Mouse (Mus musculus) ES-Bruce4 (cell line): Measurements from ENCODE around the gene Pycr2. TPM values are rescaled to one million over a fixed set of nuclear protein-coding genes. Genes with fewer than 3 reads are reported as not detected.

ENCODE experiments used
- H3K27ac ChIP-seq: 2 replicates; pipeline ENCODE4 v1.5.1; 2012; ENCODE audit warnings: low read length, inconsistent platforms; ENCODE audit not compliant: insufficient read depth
- H3K27me3 ChIP-seq: 2 replicates; pipeline ENCODE4 v1.6.1; 2012; ENCODE audit warnings: mild to moderate bottlenecking, low read length, inconsistent platforms; ENCODE audit not compliant: control insufficient read depth, poor library complexity, insufficient read depth, severe bottlenecking
- H3K36me3 ChIP-seq: 2 replicates; pipeline ENCODE4 v1.6.1; 2012; ENCODE audit warnings: inconsistent platforms, mild to moderate bottlenecking, low read length, moderate library complexity; ENCODE audit not compliant: control insufficient read depth, poor library complexity, insufficient read depth, severe bottlenecking
- H3K4me1 ChIP-seq: one replicate; pipeline ENCODE4 v1.8.1; 2011; ENCODE audit warnings: low read length; ENCODE audit not compliant: control insufficient read depth, insufficient read depth
- H3K4me3 ChIP-seq: 2 replicates; pipeline ENCODE4 v1.5.1; 2011; ENCODE audit warnings: low read depth, mild to moderate bottlenecking, low read length
- H3K9ac ChIP-seq: 2 replicates; pipeline ENCODE4 v1.6.1; 2012; ENCODE audit warnings: low read depth, mild to moderate bottlenecking, inconsistent platforms; ENCODE audit not compliant: poor library complexity, severe bottlenecking
- H3K9me3 ChIP-seq: replicated peaks from 2 replicates; pipeline ENCODE4 v1.6.1; 2012; ENCODE audit warnings: mild to moderate bottlenecking, low read length, inconsistent platforms; ENCODE audit not compliant: control insufficient read depth, poor library complexity, insufficient read depth, severe bottlenecking
- CTCF ChIP-seq: IDR thresholded peaks from one replicate; pipeline ENCODE4 v1.8.1; 2011; ENCODE audit warnings: low read depth, low read length
- EP300 ChIP-seq: IDR thresholded peaks from 2 replicates; pipeline ENCODE4 v1.6.1; 2011; ENCODE audit warnings: low read depth, low read length; ENCODE audit not compliant: insufficient read depth
- POLR2A ChIP-seq: IDR thresholded peaks from one replicate; pipeline ENCODE4 v1.8.1; 2011; ENCODE audit warnings: low read length; ENCODE audit not compliant: insufficient read depth
- polyA plus RNA-seq: library from polyadenylated mRNA; stranded (reverse); fragments of >200 nt; gene quantifications from 2 replicates; pipeline ENCODE4 v1.2.4, GENCODE M21; 2011; ENCODE audit warnings: low read depth; ENCODE audit not compliant: missing spikeins, insufficient read depth, insufficient read length

Gene Pycr2
- polyA plus RNA-seq = 97.4 and 109 TPM in 2 replicates

- H3K4me3 ChIP-seq = peak within 1 kb of the TSS; percentile 96
- peaks cover 4% of the 10 kb centered on the region for H3K4me1 ChIP-seq
- peak within 1 kb of the TSS; percentile 85 for H3K9ac ChIP-seq
- TF ChIP-seq EP300 = no peak
- TF ChIP-seq POLR2A = peak; percentile 28
- no peaks in the 10 kb centered on the region for H3K9me3 ChIP-seq
- H3K27ac ChIP-seq = peak within 1 kb of the TSS; percentile 89
- peaks cover 22% of the 10 kb centered on the region for H3K36me3 ChIP-seq
- H3K27me3 ChIP-seq = no peaks in the 10 kb centered on the region
These were observed at the start of gene Pycr2 for GRCm38 (mm10) chr1:180904039-180904814. Gene Pycr2, plus strand, starts transcription at chr1:180904293.

- Histone ChIP-seq H3K9me3 (no peaks in the 10 kb centered on the region), H3K36me3 (peaks cover 80% of the 10 kb centered on the region)
These were observed 45.3 kb upstream of the Pycr2 start for GRCm38 (mm10) chr1:180858763-180859162.

GRCm38 (mm10) chr1:180860030-180860429 is 44.1 kb upstream of the Pycr2 start:
- H3K9ac ChIP-seq = no peak overlapping the region
- no peaks in the 10 kb centered on the region for H3K4me1 ChIP-seq
- TF ChIP-seq EP300 (no peak), CTCF (no peak)
- H3K4me3 ChIP-seq = no peak overlapping the region
- H3K27ac ChIP-seq = no peak overlapping the region
- H3K9me3 ChIP-seq = no peaks in the 10 kb centered on the region
- peaks cover 83% of the 10 kb centered on the region for H3K36me3 ChIP-seq
- H3K27me3 ChIP-seq = no peaks in the 10 kb centered on the region

More at GRCm38 (mm10) chr1:180858763-180859162, 45.3 kb upstream of the Pycr2 start:
- no peak overlapping the region for H3K4me3 ChIP-seq
- H3K4me1 ChIP-seq = no peaks in the 10 kb centered on the region
- no peak for TF ChIP-seq EP300
- no peak for TF ChIP-seq POLR2A
- no peak for TF ChIP-seq CTCF
- no peak overlapping the region for H3K27ac ChIP-seq
- no peak overlapping the region for H3K9ac ChIP-seq
- no peaks in the 10 kb centered on the region for H3K27me3 ChIP-seq

- TF ChIP-seq CTCF = peak; percentile 44
- TF ChIP-seq POLR2A = no peak
- H3K9me3 ChIP-seq = no peaks in the 10 kb centered on the region
- no peaks in the 10 kb centered on the region for H3K4me1 ChIP-seq
- H3K9ac ChIP-seq = no peak overlapping the region
- H3K27ac ChIP-seq = no peak overlapping the region
- peaks cover 71% of the 10 kb centered on the region for H3K36me3 ChIP-seq
- no peaks in the 10 kb centered on the region for H3K27me3 ChIP-seq
- no peak overlapping the region for H3K4me3 ChIP-seq
These were observed 40.5 kb upstream of the Pycr2 start for GRCm38 (mm10) chr1:180863606-180864005.

GRCm38 (mm10) chr1:180866001-180866400 is 38.1 kb upstream of the Pycr2 start:
- Histone ChIP-seq H3K4me1 (no peaks in the 10 kb centered on the region), H3K27ac (0 out of 2 replicates have a peak overlapping the region, but pooled peaks have one; percentile 0), H3K4me3 (no peak overlapping the region), H3K27me3 (no peaks in the 10 kb centered on the region), H3K9me3 (no peaks in the 10 kb centered on the region), H3K9ac (no peak overlapping the region), H3K36me3 (peaks cover 48% of the 10 kb centered on the region)
- TF ChIP-seq EP300 = no peak
- no peak for TF ChIP-seq CTCF
- TF ChIP-seq POLR2A = no peak

GRCm38 (mm10) chr1:180870122-180870650 is 33.9 kb upstream of the Pycr2 start:
- Histone ChIP-seq H3K4me3 (no peak overlapping the region), H3K36me3 (peaks cover 18% of the 10 kb centered on the region)
- TF ChIP-seq POLR2A (no peak), EP300 (no peak), CTCF (no peak)

More at GRCm38 (mm10) chr1:180870122-180870650, 33.9 kb upstream of the Pycr2 start:
- Histone ChIP-seq H3K27me3 (no peaks in the 10 kb centered on the region), H3K9me3 (no peaks in the 10 kb centered on the region), H3K27ac (no peak overlapping the region), H3K4me1 (peaks cover 3% of the 10 kb centered on the region), H3K9ac (no peak overlapping the region)
